Mouse (Mus musculus): ENCODE data around the gene Ubiad1. TPM values are rescaled to one million over a fixed set of nuclear protein-coding genes. Genes with fewer than 3 reads are reported as not detected.
A peak's percentile ranks its signal among the peaks of the same experiment; 100 is the strongest.

Gene Ubiad1
- total RNA-seq, 2 experiments from 2014 or later, result 8.5 to 8.9 TPM

DNA sequence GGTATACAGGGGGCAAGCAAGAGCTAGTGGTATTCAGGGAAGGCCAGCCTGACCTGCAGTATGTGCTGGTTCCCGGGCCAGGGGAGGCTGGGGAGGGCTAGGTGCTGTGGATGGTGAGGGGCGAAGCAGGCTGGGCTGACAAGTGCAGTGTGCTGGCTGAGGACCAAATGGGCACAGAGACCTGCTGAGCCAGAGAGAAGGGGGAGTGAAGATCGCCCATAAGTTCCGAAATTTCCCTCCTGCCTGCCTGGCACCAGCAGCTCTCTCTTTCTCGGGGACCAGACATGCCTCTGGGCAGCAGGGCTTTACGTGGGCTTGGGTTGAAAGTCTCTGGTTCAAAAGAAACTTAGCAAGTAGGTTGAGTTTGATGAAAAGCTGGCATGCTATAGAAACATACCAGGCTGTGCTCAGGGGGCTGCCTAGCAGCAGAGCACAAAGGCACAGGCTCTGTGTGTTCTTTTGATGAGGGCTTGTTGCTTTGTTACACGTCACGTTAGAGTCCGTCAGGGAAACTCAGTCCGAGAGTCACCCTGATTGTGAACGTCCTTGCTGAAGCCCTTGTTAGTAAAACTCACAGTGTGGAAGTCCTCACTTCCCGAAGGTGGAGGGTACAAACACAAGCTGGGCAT lies 16.2 kb upstream of the Ubiad1 start:
- intact Hi-C loops (cut with DNase I), result no loop called here
- peak in 1 of 2 experiments; percentile 46 for DNase-seq (ENCODE audit: extremely low spot score in 1 of 2, low spot score in 2 of 2)

DNA sequence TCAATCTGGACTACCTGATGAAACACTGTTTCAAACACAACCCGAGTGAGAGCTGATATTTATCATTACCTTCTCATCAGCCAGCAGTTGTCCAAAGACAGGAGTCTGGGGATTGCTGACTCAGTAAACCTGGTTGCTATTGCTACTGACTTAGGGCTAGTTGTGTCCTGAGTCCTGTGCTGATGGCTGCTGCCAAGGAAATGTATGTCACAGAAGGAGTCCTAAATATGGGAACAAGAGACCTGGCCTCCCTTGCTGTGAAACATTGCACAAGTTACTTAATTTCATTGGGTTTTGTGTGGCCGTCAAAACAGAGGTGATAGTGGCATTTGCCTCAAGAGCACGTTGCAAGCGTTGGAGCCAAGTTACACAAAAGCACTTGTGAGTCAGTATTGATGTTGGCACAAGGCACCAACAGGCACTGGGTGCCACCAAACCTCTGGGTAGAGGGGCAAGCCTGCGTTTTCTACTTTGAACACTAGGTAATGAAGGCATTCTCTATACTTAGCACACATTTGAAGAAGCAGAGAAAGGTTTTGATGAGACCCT lies 11.0 kb upstream of the Ubiad1 start:
- intact Hi-C loops (cut with DNase I), result no loop called here
- DNase-seq (ENCODE audit: extremely low spot score in 1 of 2, low spot score in 2 of 2), result no peak

DNA sequence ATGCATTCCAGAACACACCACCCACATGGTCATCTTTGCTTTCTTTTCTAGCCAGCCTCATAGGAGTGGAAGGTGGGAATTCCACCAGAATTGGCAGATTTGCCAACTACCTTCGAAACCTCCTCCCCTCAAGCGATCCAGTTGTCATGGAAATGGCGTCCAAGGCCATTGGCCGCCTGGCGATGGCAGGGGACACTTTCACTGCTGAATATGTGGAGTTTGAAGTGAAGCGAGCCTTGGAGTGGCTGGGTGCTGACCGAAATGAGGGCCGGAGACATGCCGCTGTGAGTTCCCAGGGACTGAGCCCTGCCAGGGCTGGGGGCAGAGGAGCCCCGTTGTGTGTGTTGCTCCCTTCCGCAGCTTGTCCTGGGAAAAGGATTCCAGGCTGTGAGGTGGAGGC lies 9.1 kb upstream of the Ubiad1 start:
- DNase-seq (ENCODE audit: extremely low spot score in 1 of 2, low spot score in 2 of 2), result no peak
- intact Hi-C loops (cut with DNase I), result no loop called here

DNA sequence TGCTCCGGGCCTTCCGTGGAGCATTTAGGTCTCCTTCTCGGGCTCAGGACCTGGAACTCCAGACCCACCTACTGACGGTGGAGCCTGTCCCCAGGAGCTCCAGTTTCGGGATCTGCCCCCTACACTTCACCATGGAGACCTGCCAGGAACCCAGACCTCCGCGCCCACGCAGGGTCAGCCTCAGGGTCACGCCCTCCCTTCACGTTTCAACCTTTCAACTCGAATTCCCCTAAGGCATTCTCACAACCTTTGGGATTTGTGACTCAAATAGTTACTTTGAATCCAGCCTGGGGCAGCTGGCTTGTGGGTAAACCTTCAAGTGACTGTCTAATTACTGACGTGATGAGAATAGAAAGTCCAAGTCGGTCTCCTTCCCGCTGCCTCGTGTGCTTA lies 4.3 kb upstream of the Ubiad1 start:
- DNase-seq (ENCODE audit: extremely low spot score in 1 of 2, low spot score in 2 of 2), result peak in 1 of 2 experiments; percentile 68
- intact Hi-C loops (cut with DNase I), result no loop called here

DNA sequence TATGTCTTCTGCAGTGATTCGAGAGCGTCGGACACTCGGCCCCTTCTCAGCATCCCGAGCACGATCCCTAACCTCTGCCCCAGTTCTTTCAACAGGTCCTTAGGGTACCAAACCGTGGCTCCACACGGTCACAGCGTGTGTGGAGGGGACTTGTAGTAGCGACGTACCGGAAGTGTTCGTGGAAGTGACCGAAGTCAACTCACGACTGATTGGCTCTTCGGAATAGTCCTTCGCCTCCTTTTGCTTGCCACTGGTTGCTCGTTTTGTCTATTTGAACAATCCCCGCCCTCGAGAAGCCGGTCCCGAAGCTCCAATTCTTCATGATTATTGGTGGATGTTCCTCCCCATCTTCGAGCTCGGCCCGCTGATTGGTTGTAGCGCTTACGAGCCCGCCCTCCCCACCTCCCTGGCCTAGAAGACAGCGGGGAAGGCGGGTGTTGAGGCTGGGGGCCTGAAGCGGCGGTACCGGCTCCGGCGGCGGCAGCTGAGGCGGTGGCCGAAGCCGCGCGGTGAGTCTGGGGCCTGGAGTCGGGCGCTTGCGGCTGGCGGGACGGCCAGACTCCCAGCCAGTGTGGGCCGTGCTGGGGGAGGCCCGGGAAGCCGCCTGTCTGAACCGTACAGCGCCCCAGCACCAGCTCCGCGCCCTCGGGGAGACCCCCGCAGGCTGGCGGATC lies 3.7 kb upstream of the Ubiad1 start, which contains the start of gene Mtor:
TSS of gene Mtor (plus strand) at position 433 of the 674 bp plus-strand sequence.
- intact Hi-C loops (cut with DNase I), result no loop called here
- DNase-seq (ENCODE audit: extremely low spot score in 1 of 2, low spot score in 2 of 2), result peak; percentile 95 to 98

DNA sequence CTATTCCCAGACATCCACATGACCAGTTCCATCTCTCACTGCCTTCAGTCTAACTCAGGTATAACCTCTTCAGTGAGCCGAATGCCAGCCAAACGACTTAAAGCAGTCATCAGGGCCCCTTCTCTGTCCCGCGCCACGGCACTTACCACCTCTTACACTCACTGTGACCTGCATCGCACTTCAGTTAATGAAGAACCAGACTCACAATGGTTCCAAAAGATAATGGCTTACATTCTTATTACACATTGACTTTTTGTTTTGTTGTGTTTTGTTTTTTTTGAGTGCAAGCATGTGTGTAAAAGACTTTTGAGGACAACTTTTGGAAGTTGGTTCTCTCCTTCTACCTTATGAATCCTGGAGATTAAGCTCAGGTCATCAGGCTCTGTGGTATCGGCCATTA lies 2.0 kb downstream of the Ubiad1 start:
- intact Hi-C loops (cut with DNase I), result no loop called here
- no peak for DNase-seq (ENCODE audit: extremely low spot score in 1 of 2, low spot score in 2 of 2)

DNA sequence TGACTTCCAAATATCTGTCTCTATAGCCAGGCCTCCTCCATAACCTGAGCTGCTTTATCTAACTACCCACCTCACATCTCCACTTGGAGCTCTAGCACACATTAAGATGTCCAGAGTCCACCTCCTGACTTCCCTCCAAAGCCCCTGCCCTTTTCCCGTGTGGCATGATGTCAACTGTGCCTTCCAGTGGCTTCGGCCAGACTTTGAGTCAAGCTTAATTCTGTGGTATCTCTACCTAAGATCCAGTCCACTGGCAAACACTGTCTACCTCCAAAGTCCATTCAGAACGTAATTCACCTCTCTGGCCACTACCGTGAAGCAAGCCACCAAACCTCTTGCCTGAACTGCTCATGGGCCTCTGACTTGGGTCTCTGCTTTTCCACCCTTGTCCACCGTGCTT lies 2.6 kb downstream of the Ubiad1 start:
- intact Hi-C loops (cut with DNase I), result no loop called here
- DNase-seq (ENCODE audit: extremely low spot score in 1 of 2, low spot score in 2 of 2), result no peak

DNA sequence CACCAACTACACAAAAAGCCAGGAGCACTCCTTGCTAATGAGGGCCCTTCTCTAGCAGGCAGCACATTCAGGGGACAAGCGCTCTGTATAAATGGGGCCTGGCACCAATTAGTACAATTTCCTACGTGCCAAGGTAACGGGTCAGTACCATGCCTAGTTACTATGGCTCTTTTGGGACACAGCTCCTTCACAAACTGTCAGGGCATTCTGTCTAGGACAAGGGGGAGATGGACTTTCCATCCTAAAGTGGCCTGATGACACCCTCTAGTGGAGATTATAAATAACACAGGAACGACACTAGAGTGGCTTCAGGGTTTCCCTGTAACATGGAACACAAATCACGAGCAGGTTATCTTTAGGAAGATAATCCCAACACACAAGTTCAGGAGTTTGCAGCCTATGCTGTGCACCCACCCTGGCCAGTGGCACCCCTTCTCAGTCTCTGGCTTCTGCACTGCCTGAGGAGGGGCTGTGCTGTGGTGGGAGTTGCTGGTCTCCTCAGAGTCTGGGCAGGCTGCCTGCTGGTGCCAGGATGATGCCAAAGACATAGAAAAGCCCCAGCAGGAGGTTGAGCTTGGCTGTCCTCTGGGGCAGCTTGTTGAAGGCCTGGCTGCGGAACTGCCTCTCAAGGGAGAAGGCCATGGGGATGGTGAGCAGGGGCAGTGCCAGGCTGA lies 8.8 kb downstream of the Ubiad1 start:
- peak; percentile 68 to 76 for DNase-seq (ENCODE audit: extremely low spot score in 1 of 2, low spot score in 2 of 2)
- intact Hi-C loops (cut with DNase I), result loop anchor here (2.0 kb wide), 1 partner anchor 265 kb away; no protein-coding TSS in a partner anchor

DNA sequence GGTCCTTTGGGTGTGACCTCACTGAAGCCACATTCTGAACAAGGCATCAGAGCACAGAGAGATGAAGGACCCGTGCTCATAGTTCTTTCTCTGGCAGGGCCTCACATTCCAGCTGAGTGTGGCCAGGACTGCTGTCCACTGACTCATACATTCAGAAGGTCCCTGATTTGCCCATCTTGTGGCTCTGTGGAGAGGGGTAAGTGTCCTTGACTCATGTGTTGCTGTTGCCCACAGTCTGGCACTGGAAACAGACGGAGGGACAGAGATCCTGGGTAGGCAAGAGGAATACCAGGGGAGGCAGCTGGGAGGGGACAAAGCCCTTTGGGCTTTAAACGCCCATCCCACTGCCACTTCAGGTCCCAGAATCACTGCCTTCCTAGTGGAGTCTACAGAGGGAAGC lies 9.5 kb downstream of the Ubiad1 start:
- no peak for DNase-seq (ENCODE audit: extremely low spot score in 1 of 2, low spot score in 2 of 2)
- intact Hi-C loops (cut with DNase I), result loop anchor here (2.0 kb wide), 1 partner anchor 264 kb away; no protein-coding TSS in a partner anchor

DNA sequence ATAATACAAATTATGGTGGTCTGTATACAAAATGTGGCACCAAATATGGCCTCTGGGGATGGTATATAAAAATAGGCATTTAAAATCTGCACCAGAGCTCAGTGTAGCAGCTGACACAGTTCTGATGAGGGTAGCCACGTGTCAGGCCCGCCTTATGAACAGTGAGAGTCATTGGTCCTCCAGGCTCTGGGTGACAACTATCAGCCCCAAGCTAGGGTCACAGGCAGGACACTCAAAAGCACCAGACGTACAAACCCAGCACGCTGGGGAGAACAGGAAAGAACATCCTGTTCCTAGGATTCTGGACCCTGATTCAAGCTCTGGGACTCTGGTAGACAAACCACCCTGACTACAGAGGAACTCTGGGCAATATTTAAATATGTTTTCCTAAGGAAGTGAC lies 10.0 kb downstream of the Ubiad1 start:
- intact Hi-C loops (cut with DNase I), result loop anchor here (2.0 to 5.0 kb wide), 3 partner anchors 37 to 264 kb away; partner anchors contain the start of gene Disp3
- no peak for DNase-seq (ENCODE audit: extremely low spot score in 1 of 2, low spot score in 2 of 2)

DNA sequence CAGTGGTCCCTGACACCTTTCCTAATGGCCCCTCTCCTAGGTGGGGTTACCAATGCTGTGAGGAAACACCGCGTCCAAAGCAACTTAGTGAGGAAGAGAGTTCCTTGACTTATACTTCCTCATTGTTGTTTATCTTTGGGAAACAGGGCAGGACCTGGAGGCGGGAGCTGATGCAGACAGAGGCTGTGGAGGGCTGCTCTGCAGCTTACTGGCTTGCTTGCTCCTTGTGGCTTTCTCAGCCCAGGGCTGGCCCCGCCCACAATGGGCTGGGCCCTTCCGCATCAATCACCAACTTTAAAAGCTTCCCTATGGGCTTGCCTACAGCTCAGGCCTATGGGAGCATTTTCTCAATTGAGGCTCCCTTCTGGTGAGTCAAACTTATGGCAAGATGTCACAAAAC lies 10.8 kb downstream of the Ubiad1 start:
- intact Hi-C loops (cut with DNase I), result loop anchor here (2.0 to 5.0 kb wide), 3 partner anchors 37 to 263 kb away; partner anchors contain the start of gene Disp3
- no peak for DNase-seq (ENCODE audit: extremely low spot score in 1 of 2, low spot score in 2 of 2)

DNA sequence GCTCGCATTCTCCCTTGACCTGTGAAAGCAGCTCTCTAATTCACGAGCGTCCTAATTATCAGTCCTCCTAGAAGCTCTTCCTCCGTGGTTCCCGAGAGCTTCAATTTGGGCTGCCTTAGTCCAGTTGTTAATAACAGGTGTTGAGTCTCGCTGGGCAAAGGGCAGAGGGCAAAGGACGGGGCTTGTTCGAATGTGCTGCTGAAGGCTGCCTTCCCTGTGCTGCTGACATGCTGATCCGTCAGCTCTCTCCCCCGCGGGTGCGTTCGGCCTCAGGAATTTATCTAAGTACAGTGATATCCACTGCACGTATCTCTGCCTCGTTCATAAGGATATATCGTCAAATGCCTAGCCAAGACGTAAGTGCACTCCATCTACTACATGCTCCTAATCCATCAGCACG lies 11.2 kb downstream of the Ubiad1 start:
- DNase-seq (ENCODE audit: extremely low spot score in 1 of 2, low spot score in 2 of 2), result no peak
- intact Hi-C loops (cut with DNase I), result loop anchor here (5.0 kb wide), 2 partner anchors 36 to 146 kb away; partner anchors contain the start of gene Disp3

DNA sequence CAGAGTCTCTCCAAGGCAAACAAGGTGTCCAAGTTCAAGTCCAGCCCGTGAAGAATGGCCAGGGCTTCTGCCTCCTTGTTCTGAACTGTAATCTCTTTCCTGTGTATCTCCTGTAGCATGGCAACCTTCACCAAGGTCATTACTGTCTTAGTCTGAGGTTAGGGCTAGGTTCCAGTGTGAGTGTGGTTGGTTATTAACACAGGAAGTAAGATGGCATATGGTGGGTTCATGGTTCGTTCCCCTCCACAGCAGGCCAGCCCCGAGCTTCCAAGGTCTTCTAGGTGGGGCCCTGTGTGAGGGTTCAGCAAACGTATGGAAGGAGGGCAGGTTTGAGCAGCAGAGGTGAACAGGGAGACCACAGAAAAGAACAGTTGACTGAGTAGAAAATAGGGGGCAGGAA lies 12.1 kb downstream of the Ubiad1 start:
- intact Hi-C loops (cut with DNase I), result loop anchor here (5.0 kb wide), 2 partner anchors 35 to 145 kb away; partner anchors contain the start of gene Disp3
- no peak for DNase-seq (ENCODE audit: extremely low spot score in 1 of 2, low spot score in 2 of 2)

DNA sequence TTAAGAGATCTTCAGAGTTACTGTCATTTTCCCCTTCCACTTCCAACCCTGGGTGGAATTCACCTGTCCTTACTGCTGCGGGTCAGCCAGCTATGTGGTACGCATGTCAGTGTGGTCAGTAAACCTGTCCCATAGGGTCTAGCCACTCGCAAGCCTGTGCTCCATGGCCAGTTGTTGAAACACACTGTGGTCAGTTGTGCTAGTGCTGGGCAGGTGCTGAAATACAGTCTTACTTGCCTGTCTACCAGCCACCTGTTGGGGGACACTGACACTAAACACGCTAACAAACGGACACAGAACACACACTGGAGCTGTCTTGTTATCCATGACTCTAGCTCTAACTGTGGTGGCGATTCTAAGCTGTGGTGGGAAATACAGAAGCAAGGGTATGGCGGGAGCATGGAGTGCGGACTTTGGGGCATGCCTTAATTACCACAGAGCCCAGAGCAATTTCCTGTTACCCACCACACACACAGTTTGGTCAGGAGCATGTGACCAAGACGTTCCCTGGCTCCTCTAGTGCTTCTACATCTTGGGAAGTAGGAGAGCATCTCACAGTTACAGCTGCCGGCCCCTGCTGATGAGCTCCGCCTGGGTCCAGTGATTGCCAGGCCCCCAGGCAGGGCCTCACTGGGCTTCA lies 13.6 kb downstream of the Ubiad1 start:
- no peak for DNase-seq (ENCODE audit: extremely low spot score in 1 of 2, low spot score in 2 of 2)
- intact Hi-C loops (cut with DNase I), result loop anchor here (5.0 kb wide), 2 partner anchors 34 to 144 kb away; partner anchors contain the start of gene Disp3

DNA sequence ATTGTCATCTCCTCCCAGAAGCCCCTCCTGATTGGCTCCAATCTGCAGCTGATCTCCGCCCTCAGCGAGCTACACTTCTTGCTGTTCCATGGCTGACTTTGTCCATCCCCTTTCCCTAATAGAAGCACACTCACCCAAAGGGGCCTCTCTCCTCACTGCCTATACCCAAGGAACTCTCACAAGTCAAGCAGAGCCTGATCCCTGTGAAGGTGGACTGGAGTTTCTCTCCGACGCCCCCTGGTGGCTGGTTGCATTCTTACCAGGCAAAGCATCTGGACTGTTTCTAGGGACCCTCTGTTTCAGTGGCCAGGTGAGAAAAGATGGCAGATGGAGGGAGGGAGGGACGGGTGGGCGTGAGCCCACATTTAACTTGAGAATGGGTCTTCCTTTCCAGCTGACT lies 14.9 kb downstream of the Ubiad1 start:
- DNase-seq (ENCODE audit: extremely low spot score in 1 of 2, low spot score in 2 of 2), result peak in 1 of 2 experiments; percentile 75
- intact Hi-C loops (cut with DNase I), result loop anchor here (5.0 kb wide), 2 partner anchors 32 to 142 kb away; partner anchors contain the start of gene Disp3

DNA sequence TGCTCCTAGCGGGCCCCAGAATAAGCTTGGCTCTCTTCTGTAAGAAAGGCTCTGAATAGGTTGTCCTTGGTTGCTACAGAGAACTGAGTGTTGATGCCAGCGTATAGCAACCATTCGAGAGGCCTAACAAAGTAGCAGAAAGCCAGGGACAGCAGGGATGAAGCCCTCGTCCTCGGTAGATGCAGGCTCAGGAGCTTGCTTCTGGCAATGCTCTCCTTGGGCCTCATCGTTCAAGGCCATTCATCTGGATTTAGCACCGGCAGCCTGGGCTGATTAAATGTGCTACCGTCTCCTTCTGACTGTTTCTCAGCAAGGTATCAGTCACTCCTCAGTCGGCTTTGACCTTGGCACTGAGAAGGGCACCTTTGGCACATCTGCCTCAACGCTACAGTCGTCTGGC lies 15.4 kb downstream of the Ubiad1 start:
- DNase-seq (ENCODE audit: extremely low spot score in 1 of 2, low spot score in 2 of 2), result no peak
- intact Hi-C loops (cut with DNase I), result no loop called here

DNA sequence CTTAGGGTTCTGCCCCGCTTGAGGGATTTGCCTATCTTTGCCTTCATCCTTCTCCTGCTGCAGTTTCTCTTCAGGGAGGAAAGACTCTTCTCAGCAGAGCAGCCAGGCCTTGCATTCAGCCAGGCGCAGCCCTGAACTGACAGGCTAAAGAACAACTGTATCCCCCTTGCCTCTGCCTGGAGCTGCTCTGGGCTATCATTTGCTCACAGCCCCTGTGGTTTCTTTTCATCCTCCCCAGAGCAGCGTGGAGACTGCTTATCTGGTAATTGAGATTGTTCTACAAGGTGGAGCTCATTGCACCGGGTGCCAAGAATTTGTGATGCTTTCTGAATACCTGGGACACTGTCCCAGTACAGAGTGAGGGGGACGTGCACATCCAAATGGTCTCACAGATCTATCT lies 16.0 kb downstream of the Ubiad1 start:
- no peak for DNase-seq (ENCODE audit: extremely low spot score in 1 of 2, low spot score in 2 of 2)
- intact Hi-C loops (cut with DNase I), result no loop called here

DNA sequence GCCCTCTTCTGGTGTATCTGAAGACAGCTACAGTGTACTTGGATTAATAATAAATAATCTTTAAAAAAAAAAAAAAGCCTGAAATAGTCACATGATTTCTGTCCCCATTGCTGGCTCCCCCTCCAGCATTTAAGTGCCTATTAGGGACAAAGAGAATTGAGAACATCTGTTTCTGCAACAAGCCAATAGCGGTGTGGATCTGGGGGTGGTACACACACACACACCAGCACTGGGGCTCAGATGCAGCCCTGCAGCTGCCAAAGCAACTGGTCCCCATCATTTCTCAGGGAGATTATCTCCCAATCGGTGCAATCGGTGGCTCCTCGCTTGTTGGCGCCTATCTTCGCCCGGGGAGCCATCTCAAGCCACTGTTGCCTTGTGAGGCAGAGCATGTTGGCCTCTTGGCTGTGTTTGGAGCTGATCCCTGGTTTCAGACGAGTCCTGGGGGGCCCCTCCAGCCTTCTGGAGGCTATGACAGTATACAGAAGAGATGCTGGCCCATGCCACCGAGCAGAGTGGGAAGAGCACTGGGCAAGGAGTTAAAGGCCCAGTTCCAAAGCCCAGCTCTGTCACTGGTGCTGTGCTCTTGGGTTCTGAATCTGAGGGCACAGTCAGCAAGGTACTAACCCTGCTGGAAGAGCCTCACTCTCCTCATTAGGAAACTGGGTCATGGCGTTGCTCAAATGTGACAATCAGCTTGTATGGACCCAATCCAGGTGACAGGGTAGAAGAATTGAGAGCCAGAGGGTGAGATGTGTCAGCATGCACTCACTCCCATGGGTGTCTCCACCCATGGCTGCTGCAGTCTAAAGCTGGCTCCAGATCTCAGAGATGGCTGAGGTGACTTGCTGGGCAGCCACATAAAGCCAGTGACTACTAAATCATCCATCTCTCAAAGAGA lies 17.4 kb downstream of the Ubiad1 start:
- intact Hi-C loops (cut with DNase I), result no loop called here
- no peak for DNase-seq (ENCODE audit: extremely low spot score in 1 of 2, low spot score in 2 of 2)
